Mouse (Mus musculus) C2C12 (cell line): ENCODE results near the gene Echs1. TPM values are rescaled to one million over a fixed set of nuclear protein-coding genes. Genes with fewer than 3 reads are reported as not detected.

Source experiments
- H3K27me3 ChIP-seq: one replicate; pipeline ENCODE4 v1.6.1; 2011; ENCODE audit not compliant: control insufficient read depth, insufficient read depth, insufficient read length
- H3K36me3 ChIP-seq: one replicate; pipeline ENCODE4 v1.6.1; 2011; ENCODE audit not compliant: control insufficient read depth, insufficient read depth
- H3K4me3 ChIP-seq: one replicate; pipeline ENCODE4 v1.5.1; 2011; ENCODE audit warnings: mild to moderate bottlenecking, control low read depth; ENCODE audit not compliant: poor library complexity, insufficient read depth, severe bottlenecking
- H3K79me2 ChIP-seq: one replicate; pipeline ENCODE4 v1.6.1; 2011; ENCODE audit not compliant: control insufficient read depth, insufficient read depth
- H3K79me3 ChIP-seq: one replicate; pipeline ENCODE4 v1.6.1; 2011; ENCODE audit warnings: low read depth, control low read depth
- H3ac ChIP-seq: one replicate; pipeline ENCODE3; 2011; ENCODE audit warnings: low read depth; ENCODE audit not compliant: control insufficient read depth, insufficient read length
- CEBPB ChIP-seq: IDR thresholded peaks from one replicate; pipeline ENCODE4 v1.6.1; 2011; ENCODE audit warnings: low read depth, mild to moderate bottlenecking, control low read depth, moderate library complexity
- CTCF ChIP-seq: IDR thresholded peaks from one replicate; pipeline ENCODE4 v1.5.1; 2011; ENCODE audit not compliant: control insufficient read depth, insufficient read depth, insufficient read length
- FOSL1 ChIP-seq: IDR thresholded peaks from one replicate; pipeline ENCODE4 v1.8.0; 2011; ENCODE audit warnings: mild to moderate bottlenecking, low read length; ENCODE audit not compliant: poor library complexity, insufficient read depth, severe bottlenecking
- MAX ChIP-seq: IDR thresholded peaks from one replicate; pipeline ENCODE4 v1.6.1; 2011; ENCODE audit warnings: mild to moderate bottlenecking, control low read depth
- MYOD1 ChIP-seq: IDR thresholded peaks from one replicate; pipeline ENCODE4 v1.6.1; 2011; ENCODE audit warnings: low read depth; ENCODE audit not compliant: control insufficient read depth, insufficient read length
- MYOG ChIP-seq: IDR thresholded peaks from one replicate; pipeline ENCODE4 v1.6.1; 2011; ENCODE audit not compliant: control insufficient read depth, insufficient read length; ENCODE audit errors: extremely low read depth
- USF1 ChIP-seq: IDR thresholded peaks from one replicate; pipeline ENCODE4 v1.6.1; 2011; ENCODE audit warnings: low read depth, mild to moderate bottlenecking, control low read depth, moderate library complexity
- long read RNA-seq, 2 experiments: library from polyadenylated mRNA; unstranded; transcript quantifications; one replicate each; pipeline ENCODE4 v2.0.0; 2019 to 2020
- polyA plus RNA-seq: library from polyadenylated mRNA; unstranded; fragments of >200 nt; fragmentation: generic; extraction: Trizol; gene quantifications from one replicate; pipeline ENCODE4 v1.2.1, GENCODE M21; 2012; ENCODE audit warnings: missing spikeins

The Echs1 gene
- polyA plus RNA-seq, result 149 TPM
- long read RNA-seq, experiment 1, transcript Echs1-201 (8 exons, 1,557 nt), result major isoform, 171 of 190 reads
- long read RNA-seq, experiment 1, partial matches to known transcripts, result 11 of 190 reads
- long read RNA-seq, experiment 1, other reads (novel, unspliced or antisense), result 8 of 190 reads
- long read RNA-seq, experiment 2, transcript Echs1-201 (8 exons, 1,557 nt), result major isoform, 290 of 301 reads
- long read RNA-seq, experiment 2, partial matches to known transcripts, result 2 of 301 reads
- long read RNA-seq, experiment 2, other reads (novel, unspliced or antisense), result 9 of 301 reads

DNA sequence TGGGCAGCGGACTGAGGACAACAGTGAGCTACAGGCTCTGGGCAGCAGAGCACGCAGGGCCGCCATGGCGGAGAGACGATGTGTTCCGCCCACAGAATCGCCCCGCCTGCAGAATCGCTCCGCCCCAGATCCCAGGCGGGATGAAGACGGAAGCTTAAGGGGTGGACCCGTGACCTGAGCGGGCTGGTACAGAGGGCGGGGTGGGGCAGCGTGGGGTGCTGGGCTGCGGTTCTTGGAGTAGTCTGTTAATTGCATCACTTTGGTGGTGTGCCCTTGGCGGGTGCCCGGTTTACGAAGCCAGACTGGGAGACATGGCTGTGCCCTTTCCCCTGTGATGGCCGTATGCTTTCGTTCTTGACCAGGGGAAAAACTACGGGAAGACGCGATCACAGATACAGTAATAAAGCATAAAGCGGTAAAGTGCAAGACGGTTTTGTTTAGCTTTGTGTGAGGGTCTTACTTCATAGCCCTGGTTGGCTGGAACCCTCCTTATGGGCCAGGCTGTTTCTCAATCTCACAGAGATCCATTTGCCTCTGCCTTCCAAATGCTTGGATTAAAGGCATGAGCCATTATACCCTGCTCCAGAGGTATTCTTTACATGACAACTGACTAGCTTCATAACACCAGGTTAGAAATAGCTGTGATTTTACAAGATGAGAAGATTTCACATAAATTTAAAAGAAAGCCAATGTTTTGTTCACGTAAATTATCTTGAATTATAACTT, at the start of gene Echs1:
Gene Echs1 (minus strand): TSS at position 148 of the 726 bp plus-strand sequence.
- Histone ChIP-seq H3K79me2 (peaks cover 19% of the 10 kb centered on the region), H3K36me3 (no peaks in the 10 kb centered on the region), H3K27me3 (no peaks in the 10 kb centered on the region), H3K79me3 (peaks cover 10% of the 10 kb centered on the region), H3K4me3 (peak within 1 kb of the TSS; percentile 45), H3ac (peak within 1 kb of the TSS; percentile 82)
- peak; percentile 39 for TF ChIP-seq USF1
- TF ChIP-seq MAX, result no peak
- TF ChIP-seq MYOD1, result no peak
- TF ChIP-seq CEBPB, result peak; percentile 79

DNA sequence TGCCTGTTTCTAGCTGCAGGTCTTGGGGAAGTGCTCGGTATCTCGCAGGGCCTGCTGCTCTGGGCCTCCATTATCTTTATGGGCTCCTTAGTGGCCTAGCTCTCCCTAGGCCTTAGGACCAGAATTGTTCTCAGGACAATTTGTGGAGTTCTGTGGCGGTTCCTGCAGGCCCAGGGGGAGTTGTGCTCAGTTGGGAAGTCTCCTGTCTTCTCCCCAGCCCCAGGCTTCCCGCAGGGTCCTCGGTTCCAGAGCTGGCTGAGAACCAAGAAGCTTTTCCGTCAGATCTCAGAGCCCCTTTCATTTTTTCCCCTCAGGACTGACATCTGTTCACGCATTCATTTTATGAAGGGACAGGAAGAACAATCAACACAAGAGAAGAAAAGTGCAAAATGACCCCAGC, 48.4 kb upstream of the Echs1 start, which contains the start of gene Olfr522:
Gene Olfr522 (minus strand): TSS at position 101 of the 400 bp plus-strand sequence.
- Histone ChIP-seq H3ac (no peak within 1 kb of the TSS), H3K79me2 (no peaks in the 10 kb centered on the region), H3K36me3 (no peaks in the 10 kb centered on the region), H3K79me3 (no peaks in the 10 kb centered on the region), H3K27me3 (peaks cover 4% of the 10 kb centered on the region), H3K4me3 (no peak within 1 kb of the TSS)
- TF ChIP-seq FOSL1, result no peak
- TF ChIP-seq MYOG, result no peak
- TF ChIP-seq CTCF, result no peak
- no peak for TF ChIP-seq MYOD1

DNA sequence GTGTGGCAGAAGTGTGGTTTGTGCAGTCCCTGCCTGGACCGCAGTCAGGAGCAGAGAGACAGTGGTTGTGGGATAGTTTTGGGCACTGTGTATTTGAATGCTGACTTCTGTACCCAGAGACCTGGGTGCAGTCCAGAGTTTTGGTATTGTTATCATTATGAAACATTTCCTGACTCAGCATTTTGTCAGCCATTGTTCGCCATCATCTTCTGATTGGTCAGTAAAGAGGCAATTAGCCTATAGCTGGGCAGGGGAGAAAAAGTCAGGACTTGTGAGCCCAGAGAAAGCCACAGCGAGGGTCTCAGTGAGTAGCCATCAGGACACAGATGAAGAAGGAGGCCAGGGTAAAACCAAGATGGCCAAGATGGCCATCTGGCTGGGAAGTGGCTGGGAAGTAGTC, 44.1 kb upstream of the Echs1 start:
- H3K79me2 ChIP-seq, result no peaks in the 10 kb centered on the region
- no peak for TF ChIP-seq MAX
- TF ChIP-seq USF1, result no peak
- no peak for TF ChIP-seq CEBPB
- TF ChIP-seq CTCF, result no peak
- no peak for TF ChIP-seq MYOD1
- TF ChIP-seq MYOG, result no peak
- no peaks in the 10 kb centered on the region for H3K36me3 ChIP-seq
- H3ac ChIP-seq, result no peak overlapping the region
- H3K4me3 ChIP-seq, result no peak overlapping the region
- no peaks in the 10 kb centered on the region for H3K79me3 ChIP-seq
- peaks cover 4% of the 10 kb centered on the region for H3K27me3 ChIP-seq

DNA sequence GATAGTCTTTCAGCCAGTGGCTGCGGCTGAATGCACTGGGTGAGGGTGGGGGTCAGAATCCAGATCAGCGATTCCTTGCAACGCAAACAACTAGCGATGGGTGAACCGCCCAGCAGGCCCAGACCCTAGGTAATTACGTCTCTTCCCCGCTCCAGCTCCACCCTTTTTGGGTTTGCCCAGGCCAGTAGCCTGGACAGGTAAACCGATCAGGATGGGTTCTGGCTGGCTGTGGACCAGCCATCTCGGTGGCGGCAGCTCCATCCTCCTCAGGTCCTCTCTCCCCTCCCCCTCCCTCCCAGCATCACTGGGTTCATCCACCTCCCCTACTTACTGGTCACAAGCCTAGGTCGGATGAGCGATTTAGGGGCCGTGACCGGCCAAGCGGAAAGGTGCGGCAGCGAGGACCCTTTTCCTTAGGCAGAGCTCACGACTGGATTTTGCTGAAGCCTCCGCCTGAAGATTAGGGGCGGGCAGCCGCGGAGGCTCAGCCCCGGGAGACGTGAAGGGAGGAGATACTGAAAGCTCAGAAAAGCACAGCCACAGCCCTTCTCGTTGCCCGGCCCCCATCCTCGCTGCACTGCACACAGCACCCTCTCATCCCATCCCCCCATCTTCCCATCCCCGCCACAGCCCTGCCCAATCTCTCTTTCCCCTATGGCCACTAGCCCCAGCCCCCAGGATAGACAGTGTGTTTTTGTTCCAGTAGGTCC, 38.1 kb upstream of the Echs1 start, which contains the start of gene Sprn:
Gene Sprn (minus strand): TSS at position 660 of the 710 bp plus-strand sequence.
- Histone ChIP-seq H3K4me3 (no peak within 1 kb of the TSS), H3ac (no peak within 1 kb of the TSS), H3K79me2 (no peaks in the 10 kb centered on the region), H3K27me3 (no peaks in the 10 kb centered on the region), H3K36me3 (no peaks in the 10 kb centered on the region), H3K79me3 (no peaks in the 10 kb centered on the region)
- TF ChIP-seq FOSL1 (no peak), MYOD1 (no peak), CTCF (no peak), MYOG (no peak), MAX (no peak), USF1 (no peak), CEBPB (no peak)

DNA sequence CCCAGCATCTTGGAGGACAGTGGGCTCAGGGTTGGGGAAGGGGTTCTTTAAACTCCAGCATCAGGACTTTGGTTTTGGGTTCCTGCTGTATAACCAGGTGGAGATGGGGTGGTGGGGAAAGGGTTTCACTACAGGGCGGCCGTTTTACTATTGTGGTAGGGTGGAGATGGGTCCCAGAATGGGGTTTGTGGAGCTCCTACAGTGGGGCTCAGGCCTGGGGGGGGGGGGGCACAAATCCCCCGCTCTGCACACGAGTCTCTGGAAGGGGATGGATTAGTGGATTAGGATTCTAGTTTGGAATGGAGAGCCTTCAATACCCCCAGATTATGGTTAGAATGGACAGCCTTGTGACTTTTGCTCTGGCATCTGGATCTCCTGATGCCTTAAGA, 37.5 kb upstream of the Echs1 start:
- H3K79me3 ChIP-seq, result no peaks in the 10 kb centered on the region
- no peak overlapping the region for H3K4me3 ChIP-seq
- no peaks in the 10 kb centered on the region for H3K79me2 ChIP-seq
- H3K36me3 ChIP-seq, result no peaks in the 10 kb centered on the region
- no peak overlapping the region for H3ac ChIP-seq
- TF ChIP-seq CEBPB, result no peak
- TF ChIP-seq FOSL1, result no peak
- no peak for TF ChIP-seq USF1
- TF ChIP-seq MYOG, result no peak
- TF ChIP-seq MYOD1, result no peak
- no peak for TF ChIP-seq CTCF
- no peak for TF ChIP-seq MAX
- no peaks in the 10 kb centered on the region for H3K27me3 ChIP-seq
